Mouse (Mus musculus): ENCODE results near the gene Mrps2. TPM values are rescaled to one million over a fixed set of nuclear protein-coding genes. Genes with fewer than 3 reads are reported as not detected.

Gene Mrps2
- polyA plus RNA-seq, 1 experiment from 2014 or later: 64.0 TPM

GRCm38 (mm10) chr2:28479208-28480204 is 11.6 kb downstream of the Mrps2 start:
- no peak for ATAC-seq (replicated peaks; ENCODE audit: low FRiP score)
- no peak overlapping the region for H3K9ac ChIP-seq
- no peaks in the 10 kb centered on the region for H3K9me3 ChIP-seq (replicated peaks)
- no peak overlapping the region for H3K27ac ChIP-seq
- WGBS: 78% methylated on average over 20 of the region's 20 CpGs
- no peak overlapping the region for H3K4me2 ChIP-seq
- H3K27me3 ChIP-seq: no peaks in the 10 kb centered on the region
- H3K36me3 ChIP-seq: no peaks in the 10 kb centered on the region
- 0 out of 2 replicates have a peak, but pooled peaks cover 3% of the 10 kb centered on the region for H3K4me1 ChIP-seq
- H3K4me3 ChIP-seq (replicated peaks): no peak overlapping the region

GRCm38 (mm10) chr2:28483861-28484260 is 16.0 kb downstream of the Mrps2 start:
- no peaks in the 10 kb centered on the region for H3K9me3 ChIP-seq (replicated peaks)
- WGBS: 57% methylated on average over 2 of the region's 2 CpGs

GRCm38 (mm10) chr2:28494521-28494920 is 26.7 kb downstream of the Mrps2 start:
- ATAC-seq (replicated peaks; ENCODE audit: low FRiP score): no peak
- Histone ChIP-seq H3K4me2 (no peak overlapping the region), H3K36me3 (no peaks in the 10 kb centered on the region), H3K4me3 (replicated peaks) (no peak overlapping the region), H3K4me1 (peaks cover 16% of the 10 kb centered on the region), H3K9ac (no peak overlapping the region), H3K27ac (no peak overlapping the region), H3K9me3 (replicated peaks) (no peaks in the 10 kb centered on the region), H3K27me3 (no peaks in the 10 kb centered on the region)
- WGBS: 84% methylated on average over 2 of the region's 2 CpGs

More at GRCm38 (mm10) chr2:28483861-28484260, 16.0 kb downstream of the Mrps2 start:
- no peak overlapping the region for H3K4me3 ChIP-seq (replicated peaks)
- H3K36me3 ChIP-seq: no peaks in the 10 kb centered on the region
- H3K27ac ChIP-seq: no peak overlapping the region
- no peak overlapping the region for H3K9ac ChIP-seq
- H3K4me2 ChIP-seq: no peak overlapping the region
- ATAC-seq (replicated peaks; ENCODE audit: low FRiP score): 0 out of 2 replicates have a peak, but pooled peaks have one; percentile 25
- no peaks in the 10 kb centered on the region for H3K27me3 ChIP-seq
- 0 out of 2 replicates have a peak, but pooled peaks cover 3% of the 10 kb centered on the region for H3K4me1 ChIP-seq

GRCm38 (mm10) chr2:28495207-28495756 is 27.4 kb downstream of the Mrps2 start:
- H3K27ac ChIP-seq: peak overlapping the region; percentile 88

GRCm38 (mm10) chr2:28495801-28496595 is 28.1 kb downstream of the Mrps2 start:
- Histone ChIP-seq H3K9me3 (replicated peaks) (no peaks in the 10 kb centered on the region), H3K27me3 (no peaks in the 10 kb centered on the region), H3K36me3 (no peaks in the 10 kb centered on the region), H3K4me3 (replicated peaks) (peak overlapping the region; percentile 29; the same call in 1 of the 2 replicates), H3K4me2 (peak overlapping the region; percentile 54), H3K4me1 (peaks cover 16% of the 10 kb centered on the region), H3K27ac (peak overlapping the region; percentile 88), H3K9ac (no peak overlapping the region)
- ATAC-seq (replicated peaks; ENCODE audit: low FRiP score): peak; percentile 29; the same call in 1 of the 2 replicates
- 61% methylated on average over 16 of the region's 16 CpGs for WGBS

More at GRCm38 (mm10) chr2:28495207-28495756, 27.4 kb downstream of the Mrps2 start:
- H3K9ac ChIP-seq: no peak overlapping the region
- ATAC-seq (replicated peaks; ENCODE audit: low FRiP score): no peak
- peak overlapping the region; percentile 13; the same call in 1 of the 2 replicates for H3K4me3 ChIP-seq (replicated peaks)
- WGBS: 58% methylated on average over 14 of the region's 14 CpGs
- no peaks in the 10 kb centered on the region for H3K9me3 ChIP-seq (replicated peaks)
- H3K36me3 ChIP-seq: no peaks in the 10 kb centered on the region
- H3K27me3 ChIP-seq: no peaks in the 10 kb centered on the region
- H3K4me1 ChIP-seq: peaks cover 16% of the 10 kb centered on the region
- peak overlapping the region; percentile 40 for H3K4me2 ChIP-seq

GRCm38 (mm10) chr2:28496671-28497070 is 28.8 kb downstream of the Mrps2 start, which contains the start of gene Gbgt1:
TSS of gene Gbgt1 (plus strand) at chr2:28496891.
- Histone ChIP-seq H3K9ac (no peak within 1 kb of the TSS), H3K4me3 (replicated peaks) (peak within 1 kb of the TSS; percentile 29), H3K4me1 (peaks cover 16% of the 10 kb centered on the region), H3K9me3 (replicated peaks) (no peaks in the 10 kb centered on the region), H3K4me2 (peak within 1 kb of the TSS; percentile 54), H3K27me3 (no peaks in the 10 kb centered on the region), H3K27ac (peak within 1 kb of the TSS; percentile 88), H3K36me3 (no peaks in the 10 kb centered on the region)
- ATAC-seq (replicated peaks; ENCODE audit: low FRiP score): peak; percentile 58
- 64% methylated on average over 5 of the region's 5 CpGs for WGBS

- Histone ChIP-seq H3K4me2 (peak overlapping the region; percentile 54), H3K27me3 (no peaks in the 10 kb centered on the region), H3K9ac (no peak overlapping the region), H3K36me3 (no peaks in the 10 kb centered on the region), H3K9me3 (replicated peaks) (no peaks in the 10 kb centered on the region), H3K27ac (peak overlapping the region; percentile 88), H3K4me1 (peaks cover 16% of the 10 kb centered on the region), H3K4me3 (replicated peaks) (peak overlapping the region; percentile 29)
- no peak for ATAC-seq (replicated peaks; ENCODE audit: low FRiP score)
- 82% methylated on average over 5 of the region's 5 CpGs for WGBS
Observed at GRCm38 (mm10) chr2:28497561-28497960, 29.7 kb downstream of the Mrps2 start.

GRCm38 (mm10) chr2:28498431-28498830 is 30.6 kb downstream of the Mrps2 start:
- Histone ChIP-seq H3K27ac (no peak overlapping the region), H3K4me1 (peaks cover 16% of the 10 kb centered on the region), H3K4me3 (replicated peaks) (no peak overlapping the region), H3K9ac (no peak overlapping the region), H3K4me2 (peak overlapping the region; percentile 54; the same call in 1 of the 2 replicates), H3K36me3 (no peaks in the 10 kb centered on the region), H3K27me3 (no peaks in the 10 kb centered on the region), H3K9me3 (replicated peaks) (no peaks in the 10 kb centered on the region)
- 71% methylated on average over 4 of the region's 4 CpGs for WGBS
- ATAC-seq (replicated peaks; ENCODE audit: low FRiP score): no peak

- no peak for ATAC-seq (replicated peaks; ENCODE audit: low FRiP score)
- no peaks in the 10 kb centered on the region for H3K9me3 ChIP-seq (replicated peaks)
- H3K4me3 ChIP-seq (replicated peaks): no peak overlapping the region
- no peaks in the 10 kb centered on the region for H3K36me3 ChIP-seq
- H3K27me3 ChIP-seq: no peaks in the 10 kb centered on the region
- no peak overlapping the region for H3K4me2 ChIP-seq
- H3K27ac ChIP-seq: no peak overlapping the region
- no peak overlapping the region for H3K9ac ChIP-seq
- H3K4me1 ChIP-seq: no peaks in the 10 kb centered on the region
- WGBS: 88% methylated on average over 10 of the region's 10 CpGs
Observed at GRCm38 (mm10) chr2:28502987-28503386, 35.1 kb downstream of the Mrps2 start.

GRCm38 (mm10) chr2:28504676-28505075 is 36.8 kb downstream of the Mrps2 start:
- no peak overlapping the region for H3K4me3 ChIP-seq (replicated peaks)
- no peak overlapping the region for H3K4me2 ChIP-seq
- ATAC-seq (replicated peaks; ENCODE audit: low FRiP score): no peak
- H3K27me3 ChIP-seq: no peaks in the 10 kb centered on the region
- H3K36me3 ChIP-seq: no peaks in the 10 kb centered on the region
- no peaks in the 10 kb centered on the region for H3K9me3 ChIP-seq (replicated peaks)
- H3K4me1 ChIP-seq: no peaks in the 10 kb centered on the region
- 89% methylated on average over 13 of the region's 13 CpGs for WGBS
- no peak overlapping the region for H3K9ac ChIP-seq
- H3K27ac ChIP-seq: no peak overlapping the region

GRCm38 (mm10) chr2:28505795-28506194 is 37.9 kb downstream of the Mrps2 start, which contains the start of gene Gm10134:
TSS of gene Gm10134 (plus strand) at chr2:28506095.
- H3K4me2 ChIP-seq: no peak within 1 kb of the TSS
- 87% methylated on average over 3 of the region's 3 CpGs for WGBS
- no peak within 1 kb of the TSS for H3K4me3 ChIP-seq (replicated peaks)
- ATAC-seq (replicated peaks; ENCODE audit: low FRiP score): no peak
- no peaks in the 10 kb centered on the region; the same call in 1 of the 2 replicates for H3K27me3 ChIP-seq
- H3K4me1 ChIP-seq: no peaks in the 10 kb centered on the region
- H3K9me3 ChIP-seq (replicated peaks): no peaks in the 10 kb centered on the region
- no peak within 1 kb of the TSS for H3K9ac ChIP-seq
- H3K27ac ChIP-seq: no peak within 1 kb of the TSS
- no peaks in the 10 kb centered on the region for H3K36me3 ChIP-seq
